ENCODE assay signal across 8 mouse cellular contexts in the genomic region with DNA sequence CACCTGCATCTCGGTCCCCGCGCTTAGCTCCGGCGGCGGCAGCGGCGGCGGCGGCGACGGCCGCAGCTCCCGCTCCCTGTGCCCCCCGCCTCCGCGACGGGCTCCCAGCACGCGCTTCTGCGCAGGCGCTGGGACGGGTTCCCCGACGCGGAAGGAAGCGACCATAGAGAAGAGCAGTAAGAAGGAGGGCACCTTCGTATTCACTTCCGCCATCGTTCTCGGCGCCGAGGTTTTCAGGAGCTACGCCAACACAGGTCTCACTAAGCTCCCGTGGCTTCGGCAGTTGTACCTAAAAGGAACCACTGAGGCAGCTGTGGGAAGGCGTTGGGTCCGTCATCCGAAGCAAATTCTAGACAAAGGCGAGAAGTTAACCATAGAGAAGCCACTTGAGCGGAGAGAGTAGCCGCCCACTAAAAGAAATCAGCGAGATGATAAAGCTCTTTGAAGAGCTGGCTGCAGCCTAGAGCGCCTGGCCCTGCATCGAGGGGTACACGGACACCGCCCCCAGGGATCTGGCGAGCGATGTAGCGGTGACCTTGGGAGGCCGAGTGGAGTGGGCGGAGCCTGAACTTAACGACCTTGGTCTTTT. TPM values are rescaled to one million over a fixed set of nuclear protein-coding genes. Genes with fewer than 3 reads are reported as not detected.
A peak's percentile ranks its signal among the peaks of the same experiment; 100 is the strongest.
DNase-seq lines count a peak whose midpoint lies in the region; ATAC-seq and TF ChIP-seq lines count a peak whose summit lies in the region.

A gene (minus strand): TSS at position 432 of the 589 bp plus-strand sequence.

- H3K27ac ChIP-seq in cerebellum, adult 2 months (ENCODE audit: insufficient read depth, low read length): peak within 1 kb of the TSS; percentile 83
- peak within 1 kb of the TSS; percentile 94 for H3K27ac ChIP-seq in forebrain, postnatal 0 days (ENCODE audit: low read depth, low read length)
- peak within 1 kb of the TSS; percentile 96 for H3K27ac ChIP-seq in lung, embryonic 16.5 days (ENCODE audit: low read length)

- peak; percentile 88 for DNase-seq in MEL-GATA-1-ER (ENCODE audit: extremely low read depth, low read depth)
- DNase-seq in cerebellum, adult 2 months: peak; percentile 92
- DNase-seq in forebrain, postnatal 0 days: peak; percentile 98
- DNase-seq in heart, postnatal 4 days: peak; percentile 91
- peak; percentile 84 for DNase-seq in layer of hippocampus, adult 9-10 months (ENCODE audit: low spot score)
- DNase-seq in ovary, postnatal 10 days (ENCODE audit: low spot score): peak; percentile 71
- peak; percentile 89 for DNase-seq in thymus, postnatal 10 days (ENCODE audit: low spot score in 2 of 2)

- H3K27me3 ChIP-seq in cerebellum, adult 2 months (ENCODE audit: control insufficient read depth, insufficient read depth, low read length): no peaks in the 10 kb centered on the region
- H3K27me3 ChIP-seq in forebrain, postnatal 0 days (ENCODE audit: insufficient read depth, low read length): no peaks in the 10 kb centered on the region
- H3K27me3 ChIP-seq in lung, embryonic 16.5 days (ENCODE audit: control insufficient read depth, insufficient read depth, low read depth, low read length): no peaks in the 10 kb centered on the region

- TF ChIP-seq POLR2A in cerebellum, adult 2 months (IDR thresholded peaks at IDR 0.05; ENCODE audit: borderline replicate concordance, insufficient read depth, low read length): peak; percentile 69; the same call in 1 of the 2 replicates

- ATAC-seq in forebrain, postnatal 0 days: peak; percentile 97
- peak; percentile 94 for ATAC-seq in lung, embryonic 16.5 days (ENCODE audit: low read depth)

- H3K4me2 ChIP-seq in forebrain, postnatal 0 days (ENCODE audit: low read depth): peak within 1 kb of the TSS; percentile 95
- peak within 1 kb of the TSS; percentile 90 for H3K4me2 ChIP-seq in lung, embryonic 16.5 days (ENCODE audit: low read depth, low read length)

- no peaks in the 10 kb centered on the region; the same call in none of the 2 replicates for H3K4me1 ChIP-seq in cerebellum, adult 2 months (ENCODE audit: control insufficient read depth, insufficient read depth, low read length)
- peaks cover 14% of the 10 kb centered on the region; the same call in 1 of the 2 replicates for H3K4me1 ChIP-seq in forebrain, postnatal 0 days (ENCODE audit: insufficient read depth)
- H3K4me1 ChIP-seq in lung, embryonic 16.5 days (replicated peaks; ENCODE audit: control insufficient read depth, insufficient read depth, low read length): peaks cover 9% of the 10 kb centered on the region

- peak within 1 kb of the TSS; percentile 72 for H3K4me3 ChIP-seq in cerebellum, adult 2 months (replicated peaks; ENCODE audit: insufficient read depth, low read depth, low read length)
- peak within 1 kb of the TSS; percentile 84 for H3K4me3 ChIP-seq in forebrain, postnatal 0 days (ENCODE audit: low read depth, low read length)
- H3K4me3 ChIP-seq in lung, embryonic 16.5 days (ENCODE audit: low read length): peak within 1 kb of the TSS; percentile 88

- H3K9ac ChIP-seq in forebrain, postnatal 0 days: peak within 1 kb of the TSS; percentile 92
- peak within 1 kb of the TSS; percentile 99 for H3K9ac ChIP-seq in lung, embryonic 16.5 days (ENCODE audit: low read length)

- TF ChIP-seq CTCF in cerebellum, adult 2 months (IDR thresholded peaks at IDR 0.05; ENCODE audit: borderline replicate concordance, insufficient read depth, low read depth, low read length): peak; percentile 36; the same call in 1 of the 2 replicates
- TF ChIP-seq CTCF in forebrain, postnatal 0 days (IDR thresholded peaks at IDR 0.05; ENCODE audit: low read depth): peak; percentile 53

- H3K9me3 ChIP-seq in forebrain, postnatal 0 days (ENCODE audit: low read length): no peaks in the 10 kb centered on the region
- no peaks in the 10 kb centered on the region for H3K9me3 ChIP-seq in lung, embryonic 16.5 days (ENCODE audit: control insufficient read depth, low read length)

- H3K36me3 ChIP-seq in forebrain, postnatal 0 days (ENCODE audit: insufficient read depth): peaks cover 28% of the 10 kb centered on the region
- H3K36me3 ChIP-seq in lung, embryonic 16.5 days (ENCODE audit: control insufficient read depth, insufficient read depth, low read length): peaks cover 17% of the 10 kb centered on the region

- under 1% methylated on average over 53 of the region's 53 CpGs for WGBS in cerebellum, adult 2 months
- WGBS in forebrain, postnatal 0 days: 3% methylated on average over 53 of the region's 53 CpGs
- WGBS in lung, embryonic 16.5 days: under 1% methylated on average over 53 of the region's 53 CpGs

RNA-seq across cellular contexts. Expression of the gene that starts here (rescaled TPM):
- 69.0 and 69.5 TPM in 2 replicates for polyA plus RNA-seq in cerebellum, adult 2 months (2012; rRNA removed)
- total RNA-seq in forebrain, postnatal 0 days (2014; rRNA removed): 31.0 and 35.4 TPM in 2 replicates
- 66.0 and 70.4 TPM in 2 replicates for polyA plus RNA-seq in forebrain, postnatal 0 days (2015; fragmentation: Nextera tagmentation; extraction: Ambion mirVana)
- total RNA-seq in heart, postnatal 4 days (2021): 10 to 100 TPM; 47.1 to 51.4 TPM
- 47.2 and 48.5 TPM in 2 replicates for polyA plus RNA-seq in lung, embryonic 16.5 days (2015; fragmentation: Nextera tagmentation; extraction: Ambion mirVana)

Comparison
In these comparisons a context has a peak if more than half of its experiments do, and no peak if none do; other contexts are left out.
1. Peak in every context shown above with its lines: DNase-seq, ATAC-seq, H3K4me3 ChIP-seq and H3K27ac ChIP-seq.